Mouse (Mus musculus) liver, embryonic 14.5 days (tissue): ENCODE measurements around the gene Lrrc3c.

Experiments
- CTCF ChIP-seq: IDR thresholded peaks from 2 replicates; pipeline ENCODE4 v1.5.1; 2016; ENCODE audit warnings: antibody characterized with exemption, low read depth, control low read depth
- EP300 ChIP-seq: IDR thresholded peaks from 2 replicates; pipeline ENCODE4 v1.6.1; 2016; ENCODE audit warnings: antibody characterized with exemption, low read depth

DNA sequence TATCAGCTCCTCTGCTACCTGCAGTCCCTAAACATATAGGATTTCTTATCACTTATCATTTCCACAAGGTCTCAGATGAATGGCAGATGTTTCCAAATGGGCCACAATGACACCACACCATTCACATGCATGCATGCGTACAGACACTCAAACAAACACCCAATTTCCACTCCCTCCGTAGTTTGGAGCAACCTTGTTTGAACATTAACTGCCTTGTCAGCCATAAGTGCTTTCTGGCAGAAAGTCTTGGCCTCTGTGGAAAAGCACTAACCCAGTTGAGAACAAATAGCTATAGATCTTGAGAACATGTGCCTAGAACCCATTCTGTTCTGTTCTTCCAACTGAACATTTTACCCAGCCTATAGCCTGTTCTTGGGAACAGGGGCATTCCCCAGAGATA lies 47.9 kb downstream of the Lrrc3c start:
- TF ChIP-seq CTCF (no peak), EP300 (no peak)
